Mouse (Mus musculus): ENCODE data around the gene Gabrr3.

DNA sequence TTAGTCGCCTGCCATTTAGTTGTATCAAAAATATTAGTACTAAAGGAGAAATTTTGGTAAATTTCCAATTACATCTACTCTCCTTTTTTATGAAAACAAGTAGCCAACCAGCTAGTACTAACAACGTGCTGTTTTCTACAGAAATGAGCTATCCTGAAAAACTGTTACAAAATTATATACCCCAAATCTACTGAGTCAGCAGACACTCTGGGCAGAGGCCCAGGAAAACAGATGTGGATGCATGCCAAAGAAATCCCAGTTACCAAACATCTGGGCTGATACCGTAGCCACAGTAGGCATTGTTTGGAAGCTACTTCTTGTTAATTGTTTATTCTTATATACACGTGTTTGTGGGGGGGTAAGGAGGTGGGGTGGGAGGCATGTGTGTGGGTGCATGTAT, 6.3 kb downstream of the Gabrr3 start:
- TF ChIP-seq CTCF (IDR thresholded peaks at IDR 0.05): no peak
- TF ChIP-seq EP300 (IDR thresholded peaks at IDR 0.05): no peak

All from lung, postnatal 0 days (tissue).